Mouse (Mus musculus): Measurements from ENCODE around the gene Abcb9. TPM values are rescaled to one million over a fixed set of nuclear protein-coding genes. Genes with fewer than 3 reads are reported as not detected.
A peak's percentile ranks its signal among the peaks of the same experiment; 100 is the strongest.

Abcb9 gene
- polyA plus RNA-seq, 1 experiment from 2014 or later: 23.5 TPM

GRCm38 (mm10) chr5:124051899-124052491 is 43.6 kb downstream of the Abcb9 start:
- no peaks in the 10 kb centered on the region for H3K27me3 ChIP-seq
- H3K9me3 ChIP-seq: no peaks in the 10 kb centered on the region
- WGBS: 83% methylated on average over 11 of the region's 11 CpGs
- peaks cover 15% of the 10 kb centered on the region for H3K4me1 ChIP-seq (replicated peaks)
- H3K4me3 ChIP-seq: no peak overlapping the region
- H3K27ac ChIP-seq (replicated peaks): no peak overlapping the region
- no peak for ATAC-seq (ENCODE audit: low FRiP score, low read depth)
- no peak overlapping the region for H3K4me2 ChIP-seq
- no peaks in the 10 kb centered on the region for H3K36me3 ChIP-seq
- no peak overlapping the region for H3K9ac ChIP-seq

- H3K9me3 ChIP-seq: no peaks in the 10 kb centered on the region
- ATAC-seq (ENCODE audit: low FRiP score, low read depth): no peak
- H3K36me3 ChIP-seq: no peaks in the 10 kb centered on the region
- no peak overlapping the region for H3K4me3 ChIP-seq
- H3K27me3 ChIP-seq: no peaks in the 10 kb centered on the region
- WGBS: 54% methylated on average over 14 of the region's 14 CpGs
- H3K9ac ChIP-seq: no peak overlapping the region
- H3K4me2 ChIP-seq: no peak overlapping the region
- peak overlapping the region; percentile 56 for H3K27ac ChIP-seq (replicated peaks)
- H3K4me1 ChIP-seq (replicated peaks): peaks cover 25% of the 10 kb centered on the region
Observed at GRCm38 (mm10) chr5:124050095-124051050, 45.2 kb downstream of the Abcb9 start.

- Histone ChIP-seq H3K4me2 (no peak overlapping the region), H3K27ac (replicated peaks) (peak overlapping the region; percentile 56), H3K36me3 (no peaks in the 10 kb centered on the region), H3K4me3 (no peak overlapping the region), H3K9ac (no peak overlapping the region), H3K27me3 (no peaks in the 10 kb centered on the region), H3K9me3 (no peaks in the 10 kb centered on the region), H3K4me1 (replicated peaks) (peaks cover 31% of the 10 kb centered on the region)
- no peak for ATAC-seq (ENCODE audit: low FRiP score, low read depth)
- WGBS: 58% methylated on average over 15 of the region's 15 CpGs
Observed at GRCm38 (mm10) chr5:124049249-124050045, 46.2 kb downstream of the Abcb9 start.

GRCm38 (mm10) chr5:124046741-124047401 is 48.7 kb downstream of the Abcb9 start:
- Histone ChIP-seq H3K4me3 (no peak overlapping the region), H3K4me2 (no peak overlapping the region), H3K9ac (no peak overlapping the region), H3K4me1 (replicated peaks) (peaks cover 41% of the 10 kb centered on the region), H3K27me3 (no peaks in the 10 kb centered on the region), H3K9me3 (no peaks in the 10 kb centered on the region), H3K27ac (replicated peaks) (no peak overlapping the region), H3K36me3 (no peaks in the 10 kb centered on the region)
- WGBS: 67% methylated on average over 7 of the region's 7 CpGs
- ATAC-seq (ENCODE audit: low FRiP score, low read depth): no peak

GRCm38 (mm10) chr5:124045453-124046010 is 50.1 kb downstream of the Abcb9 start:
- H3K36me3 ChIP-seq: no peaks in the 10 kb centered on the region
- H3K9me3 ChIP-seq: no peaks in the 10 kb centered on the region
- peaks cover 39% of the 10 kb centered on the region for H3K4me1 ChIP-seq (replicated peaks)
- 15% methylated on average over 11 of the region's 11 CpGs for WGBS
- H3K27ac ChIP-seq (replicated peaks): peak overlapping the region; percentile 80
- H3K4me3 ChIP-seq: no peak overlapping the region
- peak; percentile 25 for ATAC-seq (ENCODE audit: low FRiP score, low read depth)
- no peak overlapping the region for H3K9ac ChIP-seq
- no peaks in the 10 kb centered on the region for H3K27me3 ChIP-seq
- H3K4me2 ChIP-seq: no peak overlapping the region

- Histone ChIP-seq H3K4me2 (no peak overlapping the region), H3K27ac (replicated peaks) (peak overlapping the region; percentile 80), H3K36me3 (no peaks in the 10 kb centered on the region), H3K9me3 (no peaks in the 10 kb centered on the region), H3K4me1 (replicated peaks) (peaks cover 28% of the 10 kb centered on the region), H3K4me3 (no peak overlapping the region), H3K9ac (no peak overlapping the region), H3K27me3 (no peaks in the 10 kb centered on the region)
- ATAC-seq (ENCODE audit: low FRiP score, low read depth): no peak
- 51% methylated on average over 5 of the region's 5 CpGs for WGBS
Observed at GRCm38 (mm10) chr5:124043999-124044398, 51.6 kb downstream of the Abcb9 start.

GRCm38 (mm10) chr5:124043212-124043978 is 52.2 kb downstream of the Abcb9 start:
- H3K4me2 ChIP-seq: no peak overlapping the region
- H3K4me3 ChIP-seq: no peak overlapping the region
- no peak overlapping the region for H3K9ac ChIP-seq
- H3K27ac ChIP-seq (replicated peaks): peak overlapping the region; percentile 80
- H3K9me3 ChIP-seq: no peaks in the 10 kb centered on the region
- ATAC-seq (ENCODE audit: low FRiP score, low read depth): peak; percentile 93
- H3K27me3 ChIP-seq: no peaks in the 10 kb centered on the region
- WGBS: 24% methylated on average over 10 of the region's 10 CpGs
- no peaks in the 10 kb centered on the region for H3K36me3 ChIP-seq
- peaks cover 28% of the 10 kb centered on the region for H3K4me1 ChIP-seq (replicated peaks)

- Histone ChIP-seq H3K36me3 (no peaks in the 10 kb centered on the region), H3K4me1 (replicated peaks) (peaks cover 21% of the 10 kb centered on the region; the same call in 1 of the 2 replicates), H3K4me3 (no peak overlapping the region), H3K4me2 (no peak overlapping the region), H3K27me3 (no peaks in the 10 kb centered on the region), H3K9me3 (no peaks in the 10 kb centered on the region), H3K27ac (replicated peaks) (no peak overlapping the region), H3K9ac (no peak overlapping the region)
- no peak for ATAC-seq (ENCODE audit: low FRiP score, low read depth)
- 65% methylated on average over 9 of the region's 9 CpGs for WGBS
Observed at GRCm38 (mm10) chr5:124041097-124041496, 54.5 kb downstream of the Abcb9 start.

- H3K36me3 ChIP-seq: no peaks in the 10 kb centered on the region
- no peak overlapping the region for H3K4me2 ChIP-seq
- WGBS: 84% methylated on average over 6 of the region's 6 CpGs
- ATAC-seq (ENCODE audit: low FRiP score, low read depth): no peak
- H3K9me3 ChIP-seq: no peaks in the 10 kb centered on the region
- no peak overlapping the region for H3K27ac ChIP-seq (replicated peaks)
- 0 out of 2 replicates have a peak, but pooled peaks cover 10% of the 10 kb centered on the region for H3K4me1 ChIP-seq (replicated peaks)
- no peaks in the 10 kb centered on the region for H3K27me3 ChIP-seq
- H3K9ac ChIP-seq: no peak overlapping the region
- H3K4me3 ChIP-seq: no peak overlapping the region
Observed at GRCm38 (mm10) chr5:124039602-124040001, 56.0 kb downstream of the Abcb9 start.

GRCm38 (mm10) chr5:124036836-124037235 is 58.8 kb downstream of the Abcb9 start:
- Histone ChIP-seq H3K4me3 (no peak overlapping the region), H3K4me1 (replicated peaks) (no peaks in the 10 kb centered on the region), H3K4me2 (no peak overlapping the region), H3K9ac (no peak overlapping the region), H3K9me3 (no peaks in the 10 kb centered on the region), H3K36me3 (no peaks in the 10 kb centered on the region), H3K27ac (replicated peaks) (no peak overlapping the region), H3K27me3 (no peaks in the 10 kb centered on the region)
- no peak for ATAC-seq (ENCODE audit: low FRiP score, low read depth)
- WGBS: 20% methylated on average over 5 of the region's 5 CpGs

GRCm38 (mm10) chr5:124036341-124036740 is 59.3 kb downstream of the Abcb9 start:
- H3K27me3 ChIP-seq: no peaks in the 10 kb centered on the region
- 21% methylated on average over 6 of the region's 6 CpGs for WGBS
- no peak for ATAC-seq (ENCODE audit: low FRiP score, low read depth)
- no peak overlapping the region for H3K4me3 ChIP-seq
- no peaks in the 10 kb centered on the region for H3K36me3 ChIP-seq
- no peaks in the 10 kb centered on the region for H3K9me3 ChIP-seq
- no peak overlapping the region for H3K4me2 ChIP-seq
- H3K4me1 ChIP-seq (replicated peaks): no peaks in the 10 kb centered on the region
- no peak overlapping the region for H3K9ac ChIP-seq
- H3K27ac ChIP-seq (replicated peaks): no peak overlapping the region

Data from hindbrain, embryonic 15.5 days (tissue).